Mouse (Mus musculus) heart, postnatal 0 days (tissue): Measurements from ENCODE around the gene E330034G19Rik.

Experiments
- CTCF ChIP-seq: IDR thresholded peaks from 2 replicates; pipeline ENCODE4 v1.5.1; 2016; ENCODE audit warnings: antibody characterized with exemption, control low read depth, low read depth
- EP300 ChIP-seq: IDR thresholded peaks from 2 replicates; pipeline ENCODE4 v1.6.1; 2016; ENCODE audit warnings: antibody characterized with exemption, low read depth

DNA sequence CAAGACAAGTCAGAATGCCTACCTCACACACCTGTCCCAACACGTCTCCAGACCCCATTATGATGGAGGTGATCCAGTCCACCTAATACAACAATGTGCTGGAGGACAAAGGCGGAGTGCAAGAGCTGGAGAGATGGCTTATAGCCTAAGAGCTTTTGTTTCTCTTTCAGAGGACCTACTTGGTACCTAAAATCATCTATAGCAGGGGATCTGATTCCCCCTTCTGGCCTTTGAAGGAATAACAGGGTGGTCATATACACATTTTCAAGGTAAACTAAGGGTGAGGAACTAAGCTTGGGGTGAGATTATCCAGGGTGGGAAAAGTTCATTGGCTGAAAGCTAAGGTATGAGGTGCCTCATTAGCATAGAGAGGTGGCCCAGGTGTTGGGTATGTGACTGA lies 19.4 kb upstream of the E330034G19Rik start:
- peak; percentile 73 for TF ChIP-seq CTCF
- no peak for TF ChIP-seq EP300
